In the genomic region with DNA sequence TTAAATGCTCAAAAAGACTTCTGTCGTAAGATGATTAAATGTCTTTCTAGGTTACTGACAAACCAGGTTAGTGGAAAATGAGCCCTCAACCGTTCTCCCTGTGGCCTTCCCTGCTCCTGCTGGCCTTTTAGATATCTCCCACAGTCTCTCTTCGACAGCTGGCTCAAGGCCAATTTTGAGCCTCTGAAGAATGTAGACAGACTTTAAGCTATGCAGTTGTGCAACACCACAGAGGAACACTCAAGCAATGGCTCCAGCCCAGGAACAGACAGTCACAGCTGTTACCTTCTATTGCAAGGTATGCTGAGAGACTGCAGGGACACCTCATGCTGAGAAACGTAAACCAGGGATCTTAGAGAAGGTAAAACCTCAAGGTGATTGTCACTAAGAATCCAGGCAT, we compare ENCODE assay signal across 9 mouse cellular contexts.
DNase-seq lines count a peak whose midpoint lies in the region; ATAC-seq and TF ChIP-seq lines count a peak whose summit lies in the region.
"Had no signal": no experiment of that assay in that cellular context is flagged by ENCODE, and none has a peak within 500 bp of the region (broad histone marks: within the 10 kb centered on the region; RNA-seq: fewer than 3 reads in every experiment).

No protein-coding gene starts in this region.

- peak; percentile 34 for DNase-seq in kidney, adult 11 months
- peak; percentile 63 to 77 for DNase-seq in adrenal gland, postnatal 36 days
- DNase-seq in heart, postnatal 10 days = peak; percentile 89 to 90
- peak; percentile 83 for DNase-seq in lung, adult 2 months
- DNase-seq in layer of hippocampus, adult 9-11 months = no peak
- no peak for DNase-seq in layer of hippocampus, adult 8-10 months (ENCODE audit: low spot score in 2 of 2)
- no peak for DNase-seq in left cerebral cortex, adult 11 months (ENCODE audit: low spot score)

- ATAC-seq in kidney, embryonic 14.5 days (ENCODE audit: low FRiP score, low TSS enrichment) = no peak; the same call in 1 of the 2 replicates

- no peak overlapping the region for H3K9ac ChIP-seq in kidney, embryonic 14.5 days (ENCODE audit: low read depth, low read length)
- H3K9ac ChIP-seq: embryonic facial prominence, embryonic 15.5 days had no signal

- no peaks in the 10 kb centered on the region for H3K4me1 ChIP-seq in kidney, embryonic 14.5 days (ENCODE audit: control insufficient read depth, insufficient read depth, low read length)
- peaks cover 14% of the 10 kb centered on the region for H3K4me1 ChIP-seq in lung, adult 2 months (ENCODE audit: control insufficient read depth, insufficient read depth, low read length)
- H3K4me1 ChIP-seq: embryonic facial prominence, embryonic 15.5 days had no signal

- H3K36me3 ChIP-seq in kidney, embryonic 14.5 days (ENCODE audit: control insufficient read depth, insufficient read depth, low read length) = no peaks in the 10 kb centered on the region
- H3K36me3 ChIP-seq: embryonic facial prominence, embryonic 15.5 days had no signal

- no peak overlapping the region for H3K4me3 ChIP-seq in kidney, embryonic 14.5 days (ENCODE audit: low read length)
- no peak overlapping the region for H3K4me3 ChIP-seq in lung, adult 2 months (replicated peaks; ENCODE audit: extremely low read depth, low read depth, low read length)
- H3K4me3 ChIP-seq: embryonic facial prominence, embryonic 15.5 days had no signal

- no peak overlapping the region for H3K27ac ChIP-seq in kidney, embryonic 14.5 days (ENCODE audit: low read depth, low read length)
- H3K27ac ChIP-seq: embryonic facial prominence, embryonic 15.5 days had no signal

- no peaks in the 10 kb centered on the region for H3K9me3 ChIP-seq in kidney, embryonic 14.5 days (ENCODE audit: control insufficient read depth, low read length)
- H3K9me3 ChIP-seq: embryonic facial prominence, embryonic 15.5 days had no signal

- no peak overlapping the region for H3K4me2 ChIP-seq in kidney, embryonic 14.5 days (replicated peaks; ENCODE audit: low read depth, low read length)
- H3K4me2 ChIP-seq: embryonic facial prominence, embryonic 15.5 days had no signal

- no peak for TF ChIP-seq POLR2A in lung, adult 2 months (IDR thresholded peaks at IDR 0.05; ENCODE audit: borderline replicate concordance, extremely low read depth, low read depth, low read length)

- TF ChIP-seq CTCF in lung, adult 2 months (IDR thresholded peaks at IDR 0.05; ENCODE audit: insufficient read depth, low read length) = no peak

- intact Hi-C loops in heart, postnatal 10 days (cut with DNase I) = no loop called here

- WGBS in kidney, embryonic 14.5 days = 52% methylated on average over 4 of the region's 4 CpGs
- 37% methylated on average over 4 of the region's 4 CpGs for WGBS in lung, adult 2 months

- no peaks in the 10 kb centered on the region for H3K27me3 ChIP-seq in kidney, embryonic 14.5 days (ENCODE audit: control insufficient read depth, insufficient read depth, low read length)
- H3K27me3 ChIP-seq: embryonic facial prominence, embryonic 15.5 days had no signal

Comparison
In these comparisons a context has a peak if more than half of its experiments do, and no peak if none do; other contexts are left out.
1. DNase-seq: peak in kidney, adult 11 months (single experiment), adrenal gland, postnatal 36 days (2 of 2), heart, postnatal 10 days (2 of 2) and lung, adult 2 months (single experiment); none in layer of hippocampus, adult 9-11 months (single experiment), layer of hippocampus, adult 8-10 months (0 of 2) and left cerebral cortex, adult 11 months (single experiment).